Mouse (Mus musculus) forebrain, embryonic 11.5 days (tissue): ENCODE measurements around the gene Fscn3. TPM values are rescaled to one million over a fixed set of nuclear protein-coding genes. Genes with fewer than 3 reads are reported as not detected.

Source experiments
- ATAC-seq: fragments of 200-750 bp; cut with Nextera tagmentation; replicated peaks from 2 replicates; pipeline ENCODE4 v1.8.0; 2017; ENCODE audit warnings: moderate TSS enrichment; ENCODE audit not compliant: low FRiP score
- DNase-seq: peaks from one replicate; pipeline ENCODE4 v3.0.0-alpha.2; 2017; ENCODE audit warnings: low spot score
- H3K27ac ChIP-seq: fragments of 300-500 bp; sonication (generic); 2 replicates; pipeline ENCODE4 v1.5.1; 2014; ENCODE audit warnings: low read depth, low read length
- H3K27me3 ChIP-seq: fragments of 300-500 bp; sonication (generic); 2 replicates; pipeline ENCODE4 v1.6.1; 2014; ENCODE audit warnings: mild to moderate bottlenecking, low read length, mixed read lengths; ENCODE audit not compliant: control insufficient read depth, insufficient read depth
- H3K36me3 ChIP-seq: fragments of 300-500 bp; sonication (generic); 2 replicates; pipeline ENCODE4 v1.6.1; 2014; ENCODE audit warnings: mild to moderate bottlenecking, low read length, moderate library complexity, mixed read lengths; ENCODE audit not compliant: control insufficient read depth, insufficient read depth
- H3K4me1 ChIP-seq: fragments of 300-500 bp; sonication (generic); replicated peaks from 2 replicates; pipeline ENCODE4 v1.6.1; 2014; ENCODE audit warnings: low read length, mixed read lengths; ENCODE audit not compliant: control insufficient read depth, insufficient read depth
- H3K4me2 ChIP-seq: fragments of 300-500 bp; sonication (generic); 2 replicates; pipeline ENCODE4 v1.6.1; 2014; ENCODE audit warnings: low read depth, mild to moderate bottlenecking, low read length, moderate library complexity, mixed read lengths; ENCODE audit not compliant: severe bottlenecking
- H3K4me3 ChIP-seq: fragments of 300-500 bp; sonication (generic); 2 replicates; pipeline ENCODE4 v1.5.1; 2014; ENCODE audit warnings: low read depth, low read length
- H3K9ac ChIP-seq: fragments of 300-500 bp; sonication (generic); 2 replicates; pipeline ENCODE4 v1.6.1; 2014; ENCODE audit warnings: low read length
- H3K9me3 ChIP-seq: fragments of 300-500 bp; sonication (generic); 2 replicates; pipeline ENCODE4 v1.6.1; 2016; ENCODE audit warnings: low read length, mixed read lengths; ENCODE audit not compliant: control insufficient read depth
- WGBS: fragments of 180-500 bp; shearing (Covaris S2); extraction: QIAGEN DNeasy Blood & Tissue Kit; methylation state at CpG from one replicate; pipeline ENCODE4 v1.1.7; 2014; 5-methylcytosine and 5-hydroxymethylcytosine counted together
- polyA plus RNA-seq: library from polyadenylated mRNA; unstranded; fragments of >200 nt; fragmentation: Nextera tagmentation; extraction: Ambion mirVana; gene quantifications from 2 replicates; pipeline ENCODE4 v1.2.1, GENCODE M21; 2014

The Fscn3 gene
- polyA plus RNA-seq, 1 experiment from 2014 or later: not detected

DNA sequence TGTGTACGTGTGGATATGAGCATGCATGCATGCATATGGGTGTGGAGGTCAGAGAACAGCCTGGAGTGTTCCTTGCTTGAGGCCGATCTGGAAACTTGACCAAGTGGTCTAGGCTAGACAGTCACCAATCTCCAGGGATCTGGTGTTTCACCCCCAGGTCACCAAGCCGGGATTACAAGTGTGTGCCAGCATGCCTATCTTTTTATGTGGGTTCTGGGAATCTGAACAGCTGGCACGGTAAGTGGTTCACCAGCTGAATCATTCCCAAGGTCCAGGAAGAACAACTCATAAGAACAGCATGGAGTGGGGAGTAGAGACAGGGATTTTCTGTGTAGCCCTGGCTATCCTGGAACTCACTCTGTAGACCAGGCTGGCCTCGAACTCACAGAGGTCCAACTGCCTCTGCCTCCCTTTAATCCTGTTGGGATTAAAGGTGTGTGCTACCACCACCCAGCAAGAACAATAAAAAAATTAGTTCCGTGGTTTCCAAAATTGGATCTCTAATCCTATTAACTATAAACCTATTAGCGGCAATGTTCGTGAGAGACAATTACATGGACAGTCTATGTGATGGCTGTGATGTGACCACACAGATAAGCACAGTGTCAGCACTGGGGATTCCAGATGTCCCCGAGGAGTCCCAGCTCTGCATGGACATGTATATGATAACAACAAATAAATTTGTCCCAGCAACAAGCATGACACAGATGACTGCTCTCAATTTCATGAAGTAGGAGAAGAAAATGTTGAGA lies 43.9 kb downstream of the Fscn3 start:
- H3K4me1 ChIP-seq: no peaks in the 10 kb centered on the region
- no peak for ATAC-seq

DNA sequence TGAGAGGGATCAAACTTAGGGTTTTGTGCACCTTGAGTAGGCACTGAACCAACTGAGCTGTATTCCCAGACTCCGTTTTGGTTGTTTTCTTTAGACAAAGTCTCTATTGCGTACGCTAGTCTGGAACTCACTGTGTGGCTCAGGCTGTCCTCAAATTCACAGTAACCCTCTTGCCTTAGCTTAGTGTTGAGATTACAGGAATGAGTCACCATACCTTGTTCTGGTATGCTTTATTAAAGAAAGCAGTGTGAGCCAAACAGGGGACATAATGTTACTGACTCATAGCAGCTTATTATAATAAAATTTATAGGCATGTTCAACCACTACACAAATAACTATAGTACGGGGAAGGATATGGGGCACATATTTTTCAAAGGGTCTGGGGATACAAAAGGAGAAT lies 46.6 kb downstream of the Fscn3 start:
- ATAC-seq: no peak
- DNase-seq: no peak
- WGBS: 92% methylated on average over 4 of the region's 4 CpGs

More for the DNA sequence above, 43.9 kb downstream of the Fscn3 start:
- 84% methylated on average over 9 of the region's 9 CpGs for WGBS
- Histone ChIP-seq H3K4me2 (no peak overlapping the region), H3K9me3 (no peaks in the 10 kb centered on the region), H3K4me3 (no peak overlapping the region), H3K27ac (no peak overlapping the region), H3K36me3 (no peaks in the 10 kb centered on the region), H3K27me3 (no peaks in the 10 kb centered on the region), H3K9ac (no peak overlapping the region)
- DNase-seq: no peak

DNA sequence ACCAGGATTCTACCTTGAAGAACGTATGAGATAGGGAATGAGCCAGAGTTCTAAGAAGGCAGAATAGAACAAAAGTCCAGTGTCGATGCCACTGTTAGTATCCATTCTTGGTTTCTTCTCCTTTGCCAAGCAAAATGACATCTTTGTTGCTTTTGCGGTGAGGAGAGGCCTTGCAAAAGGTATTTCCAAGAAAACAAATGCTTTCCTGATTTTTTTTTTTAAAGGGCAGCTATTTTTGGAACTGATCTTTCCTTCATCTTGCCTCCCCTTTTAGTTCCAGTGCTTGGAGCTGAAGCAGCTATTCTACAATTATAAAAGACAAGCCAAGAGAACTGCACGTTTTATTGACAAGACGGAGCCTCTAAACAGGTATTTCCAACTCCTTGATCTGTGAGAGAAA lies 47.2 kb downstream of the Fscn3 start, which contains the start of gene Snd1:
Gene Snd1, plus strand, starts transcription at position 301 of the 400 bp plus-strand sequence.
- Histone ChIP-seq H3K9me3 (no peaks in the 10 kb centered on the region), H3K9ac (no peak within 1 kb of the TSS), H3K27me3 (no peaks in the 10 kb centered on the region), H3K4me1 (no peaks in the 10 kb centered on the region; the same call in 1 of the 2 replicates), H3K36me3 (no peaks in the 10 kb centered on the region), H3K27ac (no peak within 1 kb of the TSS), H3K4me3 (no peak within 1 kb of the TSS), H3K4me2 (no peak within 1 kb of the TSS)
- 83% methylated on average over 5 of the region's 5 CpGs for WGBS
- DNase-seq: no peak
- no peak for ATAC-seq

More for the DNA sequence above, 46.6 kb downstream of the Fscn3 start:
- no peaks in the 10 kb centered on the region for H3K36me3 ChIP-seq
- no peaks in the 10 kb centered on the region; the same call in 1 of the 2 replicates for H3K4me1 ChIP-seq
- no peak overlapping the region for H3K4me2 ChIP-seq
- no peaks in the 10 kb centered on the region for H3K27me3 ChIP-seq
- H3K4me3 ChIP-seq: no peak overlapping the region
- H3K9me3 ChIP-seq: no peaks in the 10 kb centered on the region
- H3K27ac ChIP-seq: no peak overlapping the region
- H3K9ac ChIP-seq: no peak overlapping the region

DNA sequence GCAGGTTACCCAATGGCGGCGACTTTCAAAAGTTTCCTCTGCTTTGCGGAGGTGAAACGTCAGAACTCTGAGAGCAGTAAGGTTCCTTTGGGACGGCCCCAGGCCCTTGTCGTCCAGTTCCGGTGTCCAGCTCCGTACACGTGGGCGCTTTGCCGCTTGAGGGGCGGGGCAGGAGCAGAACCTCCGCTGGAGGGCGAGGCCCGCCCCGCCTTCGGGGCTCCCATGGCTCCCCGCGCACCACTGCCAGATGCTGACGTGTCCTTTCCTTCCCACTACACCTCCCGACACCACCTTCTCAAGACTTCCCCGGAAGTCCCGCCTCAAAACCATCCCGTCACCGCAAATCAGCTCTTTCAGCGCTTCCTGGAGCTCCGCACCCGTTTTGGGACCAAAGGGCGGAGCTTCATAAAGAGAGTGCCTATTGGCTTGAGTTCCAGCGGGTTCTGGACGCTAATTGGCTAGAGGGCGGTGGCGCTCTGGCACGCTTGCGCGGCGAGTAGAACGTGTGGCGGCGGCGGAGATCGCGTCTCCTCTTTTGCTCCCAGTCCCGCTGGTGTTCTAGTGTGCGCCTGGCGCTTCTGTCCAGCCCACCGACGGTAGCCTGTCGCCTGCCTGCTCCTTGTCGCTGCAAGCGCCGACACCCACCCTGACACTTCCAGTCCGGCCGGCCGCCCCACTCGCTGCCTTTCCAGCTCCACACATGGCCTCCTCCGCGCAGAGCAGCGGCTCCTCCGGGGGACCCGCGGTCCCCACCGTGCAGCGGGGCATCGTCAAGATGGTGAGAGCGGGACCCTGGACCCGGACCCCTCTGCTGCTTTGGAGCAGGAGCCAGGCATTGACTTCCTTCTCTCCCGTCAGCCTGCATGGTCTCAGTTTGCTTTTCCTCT lies 52.5 kb downstream of the Fscn3 start:
- WGBS: under 1% methylated on average over 68 of the region's 68 CpGs
- ATAC-seq: peak; percentile 99

DNA sequence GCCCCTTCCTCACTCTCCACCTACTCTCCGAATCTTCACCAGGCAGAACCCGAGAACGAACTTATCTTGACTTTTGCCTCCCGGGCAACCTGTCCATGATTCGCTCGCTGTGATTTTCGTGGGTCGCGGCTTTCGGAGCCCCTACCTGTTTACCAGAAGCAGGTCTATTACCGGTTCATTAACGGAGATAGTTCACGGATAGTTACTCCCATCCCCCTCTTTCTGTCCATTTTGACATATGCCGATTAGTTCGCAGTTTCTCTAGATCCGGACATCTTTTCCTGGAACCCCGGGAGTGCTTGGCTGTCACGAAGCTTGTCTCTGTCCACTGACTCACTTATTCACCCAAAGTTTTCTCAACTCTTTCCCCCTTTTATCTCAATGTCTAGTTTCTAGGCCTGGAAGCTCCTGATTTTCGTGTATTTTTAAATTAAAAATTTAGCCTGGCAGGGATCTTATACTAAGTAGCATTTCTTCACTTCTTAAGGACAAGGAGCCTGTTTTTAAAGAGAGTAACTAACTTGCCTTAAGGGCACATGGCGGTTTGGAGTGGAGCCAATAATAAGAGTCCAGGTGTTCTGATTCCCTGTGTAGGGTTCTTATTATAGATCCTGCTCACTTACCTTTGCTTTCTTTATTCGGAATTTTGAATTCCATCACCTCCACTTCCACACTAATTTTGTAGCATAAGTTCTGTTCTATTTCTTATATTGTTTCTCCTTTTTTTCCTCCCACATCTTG lies 53.3 kb downstream of the Fscn3 start:
- Histone ChIP-seq H3K9ac (peak overlapping the region; percentile 82), H3K4me3 (peak overlapping the region; percentile 88), H3K36me3 (no peaks in the 10 kb centered on the region), H3K4me1 (peaks cover 2% of the 10 kb centered on the region; the same call in 1 of the 2 replicates), H3K27ac (no peak overlapping the region), H3K4me2 (peak overlapping the region; percentile 85), H3K27me3 (no peaks in the 10 kb centered on the region), H3K9me3 (no peaks in the 10 kb centered on the region)
- WGBS: 7% methylated on average over 21 of the region's 21 CpGs
- ATAC-seq (no peak), DNase-seq (peak; percentile 51)

More for the DNA sequence above, 52.5 kb downstream of the Fscn3 start:
- Histone ChIP-seq H3K9me3 (no peaks in the 10 kb centered on the region), H3K4me2 (peak overlapping the region; percentile 85), H3K4me1 (peaks cover 2% of the 10 kb centered on the region; the same call in 1 of the 2 replicates), H3K36me3 (no peaks in the 10 kb centered on the region), H3K9ac (peak overlapping the region; percentile 82), H3K27ac (0 out of 2 replicates have a peak overlapping the region, but pooled peaks have one; percentile 37), H3K27me3 (no peaks in the 10 kb centered on the region), H3K4me3 (peak overlapping the region; percentile 88)
- DNase-seq: peak; percentile 97

DNA sequence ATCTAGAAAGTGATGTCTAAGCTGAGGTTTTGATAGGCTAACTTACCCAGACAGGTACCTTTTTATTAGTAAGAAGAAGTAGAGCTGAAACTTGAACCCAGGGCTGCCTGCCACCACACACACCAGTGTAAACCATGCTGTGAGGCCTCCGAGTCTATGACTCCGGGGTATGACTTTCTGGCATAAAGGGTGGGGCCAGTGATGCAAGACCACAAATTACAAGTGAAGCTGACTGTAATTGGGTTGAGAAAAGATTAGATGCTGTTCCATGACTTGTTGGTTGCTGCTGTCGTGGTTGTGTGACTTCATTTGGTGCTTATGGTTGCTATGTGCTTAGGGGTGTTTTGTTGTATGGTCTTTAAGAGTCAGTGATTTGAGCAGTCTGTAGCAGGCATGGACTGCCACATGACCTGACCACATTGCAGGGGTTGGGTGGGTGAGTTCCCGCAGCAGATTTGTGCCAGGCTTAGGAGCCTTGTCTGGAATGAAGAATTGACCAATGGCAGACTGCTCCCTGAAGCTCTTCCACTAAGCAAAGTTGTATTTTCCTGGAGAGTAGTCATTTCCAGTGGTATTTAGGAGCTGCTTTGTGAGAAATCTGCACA lies 55.2 kb downstream of the Fscn3 start:
- Histone ChIP-seq H3K36me3 (no peaks in the 10 kb centered on the region), H3K27me3 (no peaks in the 10 kb centered on the region), H3K4me1 (peaks cover 2% of the 10 kb centered on the region; the same call in 1 of the 2 replicates), H3K27ac (no peak overlapping the region), H3K9me3 (no peaks in the 10 kb centered on the region), H3K4me3 (no peak overlapping the region), H3K9ac (no peak overlapping the region), H3K4me2 (no peak overlapping the region)
- WGBS: 83% methylated on average over 4 of the region's 4 CpGs
- ATAC-seq (no peak), DNase-seq (no peak)

DNA sequence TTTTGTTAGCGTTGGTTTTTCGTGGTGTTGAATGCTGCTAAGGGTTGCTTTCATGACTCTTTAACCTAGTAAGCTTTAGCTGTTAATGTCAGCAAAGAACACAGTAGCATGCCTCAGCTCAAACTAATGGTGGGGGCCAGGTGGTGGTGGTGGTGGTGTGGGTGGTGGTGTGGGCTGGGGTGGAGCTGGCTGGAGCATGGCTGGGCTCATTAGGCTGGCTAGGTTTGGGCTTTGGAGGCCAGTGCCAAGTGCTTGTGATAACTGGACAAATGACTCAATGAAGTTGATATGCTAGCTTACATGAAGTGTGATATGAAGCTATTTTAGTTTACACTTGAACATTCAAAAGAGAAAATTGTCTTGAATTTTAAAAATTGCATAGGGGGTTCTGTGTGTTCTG lies 58.4 kb downstream of the Fscn3 start:
- WGBS: 92% methylated on average over 2 of the region's 2 CpGs
- no peak overlapping the region for H3K9ac ChIP-seq
- no peak overlapping the region for H3K4me3 ChIP-seq
- H3K27ac ChIP-seq: no peak overlapping the region
- H3K9me3 ChIP-seq: no peaks in the 10 kb centered on the region
- H3K4me1 ChIP-seq: peaks cover 2% of the 10 kb centered on the region; the same call in 1 of the 2 replicates
- DNase-seq (no peak), ATAC-seq (no peak)
- no peaks in the 10 kb centered on the region for H3K36me3 ChIP-seq
- no peaks in the 10 kb centered on the region for H3K27me3 ChIP-seq
- no peak overlapping the region for H3K4me2 ChIP-seq

DNA sequence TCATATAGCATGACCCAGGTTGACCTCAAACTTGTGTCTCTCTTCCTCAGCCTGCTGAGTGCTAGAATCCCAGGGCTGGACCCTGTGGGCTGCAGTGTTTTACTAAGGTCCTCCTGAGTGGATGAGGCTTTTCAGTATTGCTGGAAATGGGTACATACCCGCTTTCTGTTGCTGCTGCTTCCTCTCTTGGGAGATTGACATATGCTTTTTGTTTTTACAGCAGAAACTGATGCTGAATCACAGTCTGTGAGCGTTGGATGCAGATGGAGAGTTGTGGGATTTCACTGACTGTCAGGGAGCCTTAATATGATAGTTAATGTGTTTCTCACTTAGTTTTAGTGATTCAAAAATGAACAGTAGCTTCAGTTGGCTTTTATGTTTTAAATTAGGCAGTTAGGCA lies 58.9 kb downstream of the Fscn3 start:
- no peak for ATAC-seq
- no peak for DNase-seq
- 85% methylated on average over 2 of the region's 2 CpGs for WGBS
- Histone ChIP-seq H3K4me2 (no peak overlapping the region), H3K4me3 (no peak overlapping the region), H3K27me3 (no peaks in the 10 kb centered on the region), H3K4me1 (peaks cover 2% of the 10 kb centered on the region; the same call in 1 of the 2 replicates), H3K9me3 (no peaks in the 10 kb centered on the region), H3K9ac (no peak overlapping the region), H3K36me3 (no peaks in the 10 kb centered on the region), H3K27ac (no peak overlapping the region)
